Mouse (Mus musculus) thymus, postnatal 36 days (tissue): ENCODE data around the gene 4930595D18Rik.

Experiments
- DNase-seq, 2 experiments: peaks; one replicate each; pipeline ENCODE4 v3.0.0; 2022; ENCODE audit warnings: mixed read lengths in 2 of 2

Gene 4930595D18Rik

DNA sequence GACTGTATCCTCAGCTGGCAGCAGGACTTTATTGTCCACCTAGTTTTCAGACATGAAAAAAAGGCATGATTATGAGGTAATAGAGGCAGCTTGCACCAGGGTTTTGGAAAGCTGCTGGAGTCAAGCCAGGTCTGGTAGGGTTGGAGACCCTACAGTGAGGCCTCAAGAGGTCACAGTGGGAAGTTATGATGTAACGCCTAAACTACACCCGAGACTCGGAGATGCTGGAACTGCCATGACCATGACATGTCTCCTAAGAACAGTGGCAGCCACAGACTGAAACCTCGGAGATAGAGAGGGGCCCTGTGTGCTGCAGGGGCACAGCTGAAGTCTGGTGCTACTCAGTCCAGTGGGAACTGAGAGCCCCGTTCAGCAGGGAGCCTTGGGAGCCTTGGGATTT lies at the start of gene 4930595D18Rik:
Gene 4930595D18Rik, minus strand, starts transcription at position 16 of the 400 bp plus-strand sequence.
- no peak for DNase-seq

DNA sequence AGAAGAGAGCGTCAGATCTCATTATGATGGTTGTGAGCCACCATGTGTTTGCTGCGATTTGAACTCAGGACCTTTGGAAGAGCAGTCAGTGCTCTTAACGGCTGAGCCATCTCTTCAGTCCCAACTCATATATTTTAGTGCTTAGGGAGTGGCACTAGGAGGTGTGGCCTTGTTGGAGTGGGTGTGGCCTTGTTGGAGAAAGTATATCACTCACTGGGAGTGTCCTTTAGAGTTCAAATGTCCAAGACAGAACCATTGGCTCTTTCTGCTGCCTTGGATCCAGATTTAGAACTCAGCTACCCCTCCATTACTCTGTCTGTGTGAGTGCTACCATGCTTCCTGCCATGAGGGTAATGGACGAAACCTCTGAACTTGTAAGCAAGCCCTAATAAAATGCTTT lies 49.5 kb upstream of the 4930595D18Rik start:
- DNase-seq: no peak

DNA sequence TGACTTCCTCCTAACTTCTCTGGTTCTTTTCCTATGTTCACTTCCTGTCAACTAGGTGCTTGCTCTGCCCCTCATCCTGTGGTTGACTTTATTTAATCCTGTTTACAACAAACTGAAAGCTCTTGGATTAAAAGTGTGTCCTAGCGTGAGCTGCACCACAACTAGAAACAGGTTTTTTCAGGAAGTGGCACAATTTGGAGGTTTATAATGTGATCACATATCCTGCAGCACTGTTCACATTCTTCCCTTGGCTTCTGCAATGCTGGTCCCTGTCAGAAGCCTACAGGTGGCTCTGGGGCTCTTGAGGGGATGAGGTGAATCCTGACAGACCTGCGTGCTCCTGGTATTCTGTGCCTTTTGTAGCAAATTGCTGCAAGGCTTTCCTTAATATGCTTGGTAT lies 46.5 kb upstream of the 4930595D18Rik start:
- DNase-seq: no peak

DNA sequence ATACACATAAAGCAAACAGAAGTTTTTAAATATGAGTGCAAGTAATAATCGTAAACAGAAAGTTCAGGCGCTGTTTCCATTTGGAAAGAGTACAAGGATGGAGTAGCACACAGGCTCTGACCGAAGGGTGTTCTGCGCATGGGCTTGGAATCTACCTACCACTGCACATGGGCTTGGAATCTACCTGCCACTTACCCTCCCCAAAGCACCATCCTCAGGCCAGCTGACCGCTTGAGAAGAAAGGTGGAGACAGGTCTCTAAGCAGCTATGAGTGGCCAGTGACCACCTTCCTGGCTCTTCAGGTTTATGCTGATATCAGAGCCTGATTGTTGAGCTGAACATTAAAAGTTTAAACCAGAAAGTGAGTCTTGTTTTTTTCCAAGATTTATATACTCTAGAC lies 44.2 kb upstream of the 4930595D18Rik start:
- no peak for DNase-seq

DNA sequence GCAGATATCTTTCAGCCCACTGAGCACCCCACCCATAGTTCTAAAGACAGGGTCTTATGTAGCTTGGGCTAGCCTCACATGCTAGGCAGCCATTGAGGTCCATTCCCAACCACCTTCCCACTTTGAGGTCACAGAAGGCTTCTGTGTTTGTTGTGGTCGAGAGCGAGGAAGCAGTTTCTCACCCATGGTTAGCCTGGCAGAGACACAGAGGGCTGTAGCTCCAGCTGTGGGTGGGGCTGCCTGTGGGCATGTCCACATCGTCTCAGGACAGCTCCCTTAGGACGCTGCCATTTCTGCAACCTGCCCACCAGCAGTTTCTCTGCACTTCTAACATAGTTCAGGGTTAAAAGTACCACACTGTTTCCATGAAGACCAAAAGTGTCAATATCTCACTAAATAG lies 43.1 kb upstream of the 4930595D18Rik start:
- no peak for DNase-seq

DNA sequence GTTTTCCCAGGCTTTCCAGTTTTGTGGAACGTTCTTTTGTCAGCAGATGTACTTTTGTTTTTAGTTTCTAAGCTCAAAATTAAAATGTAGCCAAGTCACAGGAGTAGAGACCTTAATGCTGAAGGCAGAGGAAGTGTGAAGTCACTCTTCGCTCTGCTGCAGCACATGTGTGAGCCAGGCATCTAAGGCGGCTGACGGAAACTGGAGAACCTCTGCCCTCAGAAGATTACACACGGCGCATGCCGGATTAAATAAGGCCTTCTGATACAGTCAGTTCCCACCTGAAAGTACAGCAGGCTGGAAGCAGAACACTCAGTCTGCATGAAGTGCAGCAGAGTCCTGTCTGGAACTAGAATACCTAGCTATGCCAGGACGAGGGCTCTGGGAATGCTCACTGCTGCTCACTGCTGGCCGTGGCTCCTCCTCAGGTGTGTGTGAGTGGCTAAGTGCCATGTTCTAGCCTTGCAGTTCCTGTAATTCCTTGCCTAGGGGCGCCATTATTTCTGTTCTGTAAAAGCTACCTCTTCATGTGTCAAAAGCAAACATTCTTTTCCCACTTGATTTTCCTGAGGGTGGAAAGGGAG lies 41.0 kb upstream of the 4930595D18Rik start:
- no peak for DNase-seq

DNA sequence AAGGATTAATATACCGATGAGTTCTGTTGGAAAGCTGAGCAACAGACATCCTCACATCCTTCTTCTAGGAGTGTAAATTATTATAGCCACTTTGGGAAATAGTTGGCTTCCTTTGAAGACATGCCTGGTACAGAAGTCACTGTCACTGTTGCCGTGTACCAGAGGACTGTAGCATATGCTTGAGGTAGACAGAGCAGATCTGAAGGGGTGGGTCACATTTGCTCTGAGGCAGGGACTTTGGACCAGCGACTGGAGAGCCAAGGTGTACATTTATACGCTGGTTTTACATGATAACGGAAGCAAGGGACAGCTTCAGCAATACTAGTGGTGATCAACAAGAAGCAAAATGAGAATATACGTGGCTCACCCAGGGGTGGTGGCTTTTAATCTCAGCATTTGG lies 34.6 kb upstream of the 4930595D18Rik start:
- no peak for DNase-seq

DNA sequence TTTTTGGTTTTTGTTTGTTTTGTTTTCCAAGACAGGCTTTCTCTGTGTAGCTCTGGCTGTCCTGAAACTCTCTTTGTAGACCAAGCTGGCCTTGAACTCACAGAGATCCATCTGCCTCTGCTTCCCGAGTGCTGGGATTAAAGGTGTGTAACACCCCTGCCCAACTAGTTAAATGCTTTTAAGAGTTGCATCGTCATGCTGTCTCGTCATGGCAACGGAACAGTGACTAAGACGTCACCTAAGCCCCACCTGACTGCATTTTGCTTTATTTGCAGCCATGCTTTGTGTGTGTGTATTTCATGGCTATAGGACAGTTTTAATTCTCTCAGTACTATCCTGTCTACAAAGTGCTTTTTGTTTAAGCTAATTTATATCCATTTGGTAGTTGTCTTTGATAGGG lies 27.4 kb upstream of the 4930595D18Rik start:
- no peak for DNase-seq

DNA sequence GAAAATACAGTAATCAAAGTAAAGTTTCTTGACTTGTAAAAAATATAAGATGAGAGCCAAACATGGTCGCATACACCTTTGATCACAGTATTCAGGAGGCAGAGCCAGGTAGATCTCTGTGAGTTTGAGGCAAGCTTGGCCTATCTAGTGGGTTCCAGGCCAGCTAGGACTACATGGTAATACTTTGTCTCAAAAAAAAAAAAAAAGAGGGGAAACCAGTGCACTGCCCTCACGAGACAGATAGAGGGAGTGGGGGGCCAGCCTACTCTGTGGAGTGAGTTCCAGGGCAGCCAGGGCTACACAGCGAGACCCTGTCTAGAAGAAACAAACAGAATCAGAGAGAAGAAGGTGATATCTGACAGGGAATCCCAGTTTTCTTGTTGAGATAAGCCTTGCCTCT lies 23.4 kb upstream of the 4930595D18Rik start:
- DNase-seq: no peak

DNA sequence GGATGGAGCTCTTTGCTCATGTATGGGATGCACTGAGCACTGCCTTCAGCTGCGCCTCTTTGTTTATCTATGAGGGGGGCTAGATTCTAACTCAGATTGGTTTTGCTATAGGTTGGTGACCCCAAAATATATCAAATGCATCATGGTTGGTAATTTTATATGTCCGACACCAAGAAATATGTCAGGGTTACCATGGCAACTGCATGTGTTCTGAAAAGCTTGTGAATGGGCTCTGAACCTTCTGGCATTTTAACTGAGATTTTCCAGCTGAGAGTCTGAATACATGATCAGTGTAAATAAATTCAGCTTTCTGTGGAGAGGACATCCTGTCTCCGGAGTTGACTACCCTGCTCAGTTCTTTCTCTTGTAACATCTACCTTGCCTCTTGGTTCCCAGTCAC lies 19.7 kb upstream of the 4930595D18Rik start:
- no peak for DNase-seq

DNA sequence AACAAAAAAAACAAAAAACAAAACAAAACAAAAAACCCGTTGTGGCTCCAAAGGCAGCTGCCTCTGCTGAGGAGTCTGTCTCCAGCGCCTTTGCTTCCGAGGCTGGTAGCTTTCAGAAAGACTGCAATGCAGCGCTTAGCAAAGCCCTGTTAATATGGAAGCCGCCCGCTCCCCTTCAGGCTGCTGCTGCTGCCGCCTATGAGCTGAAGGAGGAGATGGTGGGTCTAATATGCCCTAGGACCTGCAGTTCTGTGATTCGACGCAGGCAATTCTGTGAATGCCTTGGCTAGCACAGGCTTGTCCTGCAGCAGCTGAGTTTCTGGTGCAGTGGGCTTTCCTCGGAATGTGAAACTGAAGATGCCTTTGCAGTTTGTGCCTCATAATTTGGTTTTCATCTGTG lies 18.8 kb upstream of the 4930595D18Rik start:
- DNase-seq: no peak

DNA sequence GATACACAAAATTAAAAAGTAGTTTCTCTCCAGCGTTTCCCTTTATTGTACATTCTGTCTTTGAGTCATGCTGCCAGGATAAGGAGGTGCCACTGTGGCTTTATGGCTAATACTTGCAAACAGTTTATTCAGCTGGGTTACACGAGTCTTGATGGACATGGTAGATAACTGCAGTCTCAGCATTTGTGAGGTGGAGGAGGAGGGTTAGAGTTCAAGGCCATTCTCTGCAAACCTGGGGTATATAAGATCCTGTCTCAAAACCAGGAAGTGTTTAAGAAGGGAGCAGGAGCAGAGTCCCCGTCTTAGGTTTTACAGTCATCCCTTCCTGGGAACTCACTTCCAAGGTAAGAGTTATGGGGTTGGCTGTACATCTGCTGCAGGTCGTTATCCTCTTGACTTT lies 12.3 kb upstream of the 4930595D18Rik start:
- no peak for DNase-seq

DNA sequence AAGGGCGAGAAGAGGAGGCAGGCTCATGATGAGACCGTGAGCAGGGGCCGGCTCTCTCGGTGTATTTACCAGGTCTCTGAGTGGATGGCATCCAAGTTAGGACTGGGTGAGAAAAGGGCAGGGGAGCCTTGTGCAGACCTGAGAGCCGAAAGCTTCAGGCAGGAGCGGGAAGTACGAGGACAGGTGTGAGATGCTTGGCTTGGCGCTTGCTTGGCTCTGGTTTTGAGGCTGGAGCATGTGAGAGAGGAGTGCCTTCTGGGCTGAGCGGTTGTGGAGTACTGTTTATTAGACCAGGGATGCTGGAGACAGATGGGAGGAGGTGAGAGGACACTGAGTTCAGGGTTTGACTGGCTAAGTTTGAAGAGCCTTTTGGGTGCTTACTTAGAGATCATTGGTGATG lies 9.0 kb upstream of the 4930595D18Rik start:
- DNase-seq: no peak

DNA sequence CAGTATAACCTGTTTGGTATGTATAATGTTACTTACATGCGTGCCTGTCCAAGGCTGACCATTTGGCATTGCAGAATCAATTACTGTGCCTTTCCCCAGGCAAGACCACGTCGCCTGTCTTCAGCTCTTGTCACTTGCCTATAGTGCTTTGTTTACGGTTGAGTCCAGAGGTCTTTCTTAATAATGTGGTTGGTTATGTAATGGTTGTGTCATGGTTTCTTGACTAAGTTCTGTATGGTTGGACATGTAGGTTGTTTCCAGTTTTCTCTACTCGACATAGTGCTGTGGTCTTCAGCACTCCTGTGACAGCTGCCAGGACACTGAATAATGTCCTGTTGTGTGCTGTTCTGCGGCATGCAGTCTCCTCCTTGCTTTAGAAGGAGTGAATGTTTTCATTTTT lies 8.5 kb upstream of the 4930595D18Rik start:
- DNase-seq: no peak

DNA sequence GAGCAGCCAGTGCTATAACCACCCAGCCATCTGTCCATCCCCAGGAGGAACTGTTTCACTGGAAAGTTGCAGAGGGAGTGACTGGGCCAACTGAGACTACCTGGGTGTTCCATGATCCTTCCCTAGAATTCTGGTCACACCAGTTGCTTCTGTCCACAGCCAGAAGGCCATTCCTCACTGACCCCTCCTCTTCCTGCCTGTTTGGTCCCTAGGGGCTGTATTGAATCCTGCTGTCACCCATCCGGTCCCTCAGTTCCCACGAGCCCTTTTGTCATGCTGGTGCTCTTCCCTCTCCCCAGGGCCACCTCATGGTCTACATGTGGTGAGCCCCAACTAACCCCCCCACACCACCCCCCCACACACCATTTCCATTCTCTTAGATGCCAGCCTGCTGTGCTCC lies 6.6 kb upstream of the 4930595D18Rik start:
- no peak for DNase-seq

DNA sequence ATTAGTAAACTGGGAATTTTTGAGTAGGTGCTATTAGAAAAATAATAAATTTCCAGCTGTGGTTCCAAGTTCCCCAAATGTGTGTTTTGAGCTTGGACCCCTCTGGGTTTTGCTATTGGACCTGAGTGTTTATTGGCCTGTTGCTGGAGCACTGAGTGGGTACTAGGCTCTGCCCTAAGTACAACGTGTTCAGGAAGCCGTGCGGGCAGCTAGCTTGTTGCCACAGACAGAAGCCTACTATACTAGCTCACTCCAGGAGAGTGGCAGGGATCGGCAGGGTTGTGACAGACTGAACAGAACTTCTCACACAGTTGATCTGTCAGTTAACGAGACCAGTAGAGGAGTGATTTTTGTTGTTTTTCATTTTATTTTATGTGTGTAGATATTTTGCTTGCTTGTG lies 6.1 kb upstream of the 4930595D18Rik start:
- DNase-seq: no peak

DNA sequence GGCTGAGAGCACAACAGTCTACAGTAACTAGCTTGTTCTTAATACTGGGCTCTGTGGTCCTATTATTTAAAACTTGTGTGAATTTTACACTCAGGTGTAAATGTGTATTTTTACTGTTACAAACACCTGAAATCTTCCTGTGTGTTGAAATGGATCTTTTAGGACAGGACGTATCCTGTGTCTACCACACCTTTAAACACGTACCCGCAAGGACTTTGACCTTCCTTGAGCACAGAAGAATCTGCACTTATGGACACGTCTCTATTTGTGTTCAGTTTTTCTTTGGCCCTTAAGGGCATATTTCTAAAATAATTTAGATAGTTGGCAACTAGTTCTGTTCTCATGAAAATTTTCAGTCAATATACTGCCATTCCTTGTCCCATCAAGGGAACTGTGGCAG lies 4.0 kb upstream of the 4930595D18Rik start:
- DNase-seq: no peak

DNA sequence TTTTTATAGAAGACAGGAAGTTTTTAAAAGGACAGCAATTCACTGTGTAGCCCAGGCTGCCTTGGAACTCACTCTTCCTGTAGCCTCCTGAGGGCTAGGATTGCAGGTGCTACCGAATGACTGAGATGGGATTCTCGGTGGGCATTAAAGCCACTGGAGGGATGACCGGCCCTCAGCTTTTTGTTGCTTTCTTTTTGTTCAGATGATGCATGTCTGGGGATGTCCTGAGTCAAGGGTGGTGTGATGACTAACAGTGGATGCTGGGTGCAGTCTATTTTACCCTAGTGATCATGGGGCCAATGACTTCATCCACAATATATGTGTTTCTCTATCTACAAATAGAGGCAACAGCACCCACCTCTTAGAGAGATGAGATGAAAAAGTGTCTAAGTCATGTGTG lies 2.7 kb upstream of the 4930595D18Rik start:
- DNase-seq: no peak

DNA sequence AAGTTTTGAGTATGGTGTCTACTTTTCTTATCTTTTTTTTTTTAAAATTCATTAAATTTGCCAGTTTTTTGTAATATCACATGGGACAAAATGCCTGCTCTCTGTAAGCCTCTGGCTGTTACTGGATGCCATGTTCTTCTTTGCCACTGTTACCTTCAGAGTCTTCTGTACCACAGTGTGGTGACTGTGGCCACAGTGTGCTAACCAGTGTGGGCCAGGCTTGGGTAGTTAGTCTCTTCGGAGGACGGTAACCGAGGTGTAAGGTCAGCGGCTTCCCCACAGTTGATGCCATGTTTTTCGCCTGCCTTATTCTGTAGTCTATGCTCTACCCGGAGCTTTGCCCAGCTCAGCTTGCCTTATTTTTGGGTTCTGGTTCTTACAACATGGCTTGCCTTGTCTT lies 1.9 kb downstream of the 4930595D18Rik start:
- no peak for DNase-seq

DNA sequence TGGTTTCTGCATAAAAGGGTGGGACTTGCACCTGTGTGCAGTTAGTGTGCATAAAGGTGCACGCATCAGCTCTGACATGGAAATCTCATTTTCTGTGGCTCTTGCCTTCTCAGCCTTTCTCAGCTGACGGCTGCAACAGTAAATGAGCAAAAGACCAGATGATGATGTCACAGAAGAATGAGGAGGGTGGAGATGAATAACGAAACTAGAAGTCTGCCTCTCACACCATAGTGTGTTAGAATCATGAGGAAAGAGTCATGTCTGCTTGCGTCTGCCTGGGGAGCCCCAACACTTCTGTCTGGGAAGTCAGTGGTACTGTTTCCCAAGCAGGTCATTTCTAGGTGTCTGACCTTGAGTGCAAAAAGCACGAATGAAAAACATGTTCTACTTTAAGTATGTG lies 2.4 kb downstream of the 4930595D18Rik start:
- no peak for DNase-seq

DNA sequence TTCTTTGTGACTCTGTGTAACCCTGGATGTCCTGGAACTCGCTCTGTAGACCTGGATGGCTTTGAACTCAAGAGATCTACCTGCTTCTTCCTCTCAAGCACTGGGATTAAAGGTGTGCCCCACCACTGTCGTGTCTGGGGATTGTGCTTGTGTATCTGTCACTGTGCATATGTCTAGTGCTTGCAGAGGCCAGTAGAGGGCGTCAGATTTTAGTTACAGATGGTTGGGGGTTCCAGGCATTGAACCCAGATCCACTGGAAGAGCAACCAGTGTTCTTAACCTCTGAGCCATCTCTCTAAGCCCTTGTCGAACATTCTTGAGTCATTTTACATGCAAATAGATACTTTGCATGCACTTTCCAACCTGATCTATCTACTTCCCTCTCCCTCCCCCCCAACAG lies 5.5 kb downstream of the 4930595D18Rik start:
- no peak for DNase-seq

DNA sequence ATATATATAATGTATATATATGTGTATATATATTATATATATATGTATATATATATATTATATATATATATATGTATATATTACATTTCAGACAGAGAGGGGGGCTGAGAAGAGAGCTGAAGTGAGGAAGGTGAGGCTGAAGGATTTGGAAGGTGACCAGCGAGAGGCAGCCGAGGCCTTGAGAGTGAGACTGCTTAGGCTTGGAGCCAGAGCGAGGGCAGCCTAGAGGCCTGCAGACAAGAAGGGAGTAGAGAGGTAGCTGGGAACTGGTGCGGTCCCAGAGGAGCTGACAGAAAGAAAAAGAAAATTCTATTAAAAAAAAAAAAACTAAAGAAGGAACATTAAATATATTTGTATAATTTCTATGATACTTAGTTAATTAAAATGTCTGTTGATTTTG lies 15.4 kb downstream of the 4930595D18Rik start:
- no peak for DNase-seq

DNA sequence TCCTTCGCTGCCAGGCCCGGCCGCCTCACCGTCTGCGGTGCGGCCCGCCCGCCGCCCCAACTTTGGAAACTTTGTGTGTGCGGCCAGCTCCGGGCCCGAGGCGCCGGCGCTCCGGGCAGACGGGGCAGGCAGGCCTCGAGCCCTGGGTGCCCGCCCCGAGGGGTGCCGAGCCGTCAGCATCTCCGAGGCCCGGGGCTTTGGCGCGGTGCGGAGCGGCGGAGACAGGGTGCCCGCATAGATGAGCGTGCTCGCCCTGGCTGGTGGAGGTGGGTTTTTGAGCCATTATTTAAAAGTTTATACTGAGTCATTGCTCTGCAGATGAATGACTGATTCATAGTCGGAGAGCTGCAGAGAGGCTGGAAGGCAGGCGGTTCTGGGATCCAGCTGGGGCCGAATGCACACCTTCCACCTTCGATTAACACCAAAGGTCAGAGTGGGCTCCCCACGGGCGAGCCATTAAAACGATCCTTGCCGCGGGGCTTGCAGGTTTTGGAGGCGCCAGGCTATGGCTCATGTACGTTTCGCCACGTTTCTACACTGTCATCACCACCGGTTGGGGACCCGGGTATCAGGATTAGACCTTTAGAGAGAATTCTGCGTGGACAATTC lies 17.5 kb downstream of the 4930595D18Rik start:
- DNase-seq: peak; percentile 36 to 54

DNA sequence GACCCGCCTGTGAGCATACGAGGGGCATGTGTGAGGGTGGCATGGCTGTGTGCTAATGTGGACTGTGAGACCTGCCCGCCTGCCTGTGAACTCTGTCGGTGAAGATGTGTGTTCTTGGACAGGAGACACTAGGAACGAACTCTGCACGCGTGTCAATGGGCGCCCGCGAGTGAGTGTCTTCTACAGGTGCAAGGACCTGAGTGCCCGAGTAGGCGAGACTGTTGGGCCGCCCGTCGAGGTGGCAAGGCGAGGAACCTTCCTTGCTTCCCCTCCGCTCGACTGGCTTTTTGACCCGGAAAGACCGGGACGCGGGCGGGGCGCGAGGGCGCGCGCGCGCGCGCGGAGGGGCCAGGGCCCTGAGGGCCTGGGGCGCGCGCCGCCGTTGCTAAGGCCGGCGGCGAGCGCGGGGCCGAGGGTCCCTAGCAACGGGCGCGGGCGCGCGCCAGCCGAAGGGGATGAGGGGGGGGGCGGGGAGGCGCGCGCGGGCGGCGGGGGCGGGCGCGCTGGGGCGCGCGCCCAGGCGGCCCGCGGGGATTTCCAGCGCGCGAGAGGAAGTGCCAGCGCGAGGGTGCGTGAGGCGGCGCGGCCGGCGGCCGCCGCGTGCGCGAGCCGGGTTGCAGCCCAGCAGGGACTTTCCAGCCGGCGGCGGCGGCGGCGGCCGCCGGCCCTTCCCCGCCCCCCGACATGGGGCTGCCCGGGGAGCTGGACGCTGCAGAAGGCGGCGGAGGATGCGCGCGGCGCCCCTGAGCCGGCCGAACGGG lies 18.3 kb downstream of the 4930595D18Rik start, which contains the start of gene Traf3:
Gene Traf3, plus strand, starts transcription at position 540 of the 761 bp plus-strand sequence.
- DNase-seq: peak; percentile 73 to 79
